Mouse (Mus musculus) common myeloid progenitor, adult 5-6 weeks (primary cell): ENCODE data around the gene Slc16a5. TPM values are rescaled to one million over a fixed set of nuclear protein-coding genes. Genes with fewer than 3 reads are reported as not detected.

Source experiments
- ATAC-seq: replicated peaks from 2 replicates; pipeline ENCODE4 v1.8.0; 2016; ENCODE audit warnings: low read depth, mild to moderate bottlenecking, moderate TSS enrichment, inconsistent platforms; ENCODE audit not compliant: poor library complexity, severe bottlenecking
- total RNA-seq: library from RNA; stranded (forward); fragments of 200-1000, 187-1606 nt; gene quantifications from 2 replicates; pipeline ENCODE4 v1.2.3, GENCODE M21; 2017

The Slc16a5 gene
- not detected in 2 replicates for total RNA-seq

- no peak for ATAC-seq
Measured at GRCm38 (mm10) chr11:115462243-115462891, at the start of gene Slc16a5. Gene Slc16a5 (plus strand): TSS chr11:115462474.

- ATAC-seq: peak; percentile 98
Measured at GRCm38 (mm10) chr11:115419531-115420237, 42.6 kb upstream of the Slc16a5 start, which contains the start of the genes Atp5h and Kctd2. Gene Atp5h (minus strand): TSS chr11:115419962. Gene Kctd2 (plus strand): TSS chr11:115420128.

- no peak; the same call in 1 of the 2 replicates for ATAC-seq
Measured at GRCm38 (mm10) chr11:115420336-115421190, 41.7 kb upstream of the Slc16a5 start.

DNA sequence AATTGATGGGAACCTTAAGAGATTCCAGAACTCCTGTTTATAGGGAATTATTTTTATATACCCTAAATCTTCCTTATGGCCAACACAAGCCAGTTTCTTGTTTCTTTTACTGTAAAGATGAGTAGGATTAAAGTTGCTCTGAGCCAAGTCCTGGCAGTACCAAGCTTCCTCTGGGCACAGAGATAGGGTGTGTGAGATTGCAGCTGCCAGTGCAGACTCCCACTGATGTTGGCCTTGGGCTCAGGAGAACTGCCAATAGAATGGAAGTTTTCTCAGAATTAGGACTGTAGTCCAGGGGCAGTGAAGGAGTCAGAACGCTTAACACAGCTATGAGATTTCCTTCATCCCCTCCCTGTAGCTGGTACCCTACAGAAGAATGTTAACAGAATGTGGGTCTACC, 40.9 kb upstream of the Slc16a5 start:
- ATAC-seq: no peak

DNA sequence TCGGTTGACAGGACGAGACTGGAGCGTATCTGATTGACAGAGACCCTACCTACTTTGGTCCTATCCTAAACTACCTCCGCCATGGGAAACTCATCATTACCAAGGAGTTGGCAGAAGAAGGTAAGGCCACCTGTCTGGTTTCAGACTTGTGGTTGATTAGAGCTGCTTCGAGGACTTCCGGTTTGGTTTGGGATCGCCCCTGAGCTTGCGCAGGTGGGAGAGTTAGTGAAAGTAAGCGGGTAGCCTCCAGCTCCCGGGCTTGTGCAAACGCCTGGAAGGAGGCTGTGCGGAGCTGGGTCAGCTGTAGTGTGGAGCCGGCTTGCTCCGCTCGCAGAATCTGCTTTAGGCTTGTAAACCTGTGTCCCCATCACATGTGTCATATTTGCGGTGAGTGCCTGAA, 40.3 kb upstream of the Slc16a5 start:
- no peak for ATAC-seq

GRCm38 (mm10) chr11:115423091-115423490, 39.2 kb upstream of the Slc16a5 start:
- ATAC-seq: no peak

- no peak for ATAC-seq
Measured at GRCm38 (mm10) chr11:115424666-115425065, 37.6 kb upstream of the Slc16a5 start.

DNA sequence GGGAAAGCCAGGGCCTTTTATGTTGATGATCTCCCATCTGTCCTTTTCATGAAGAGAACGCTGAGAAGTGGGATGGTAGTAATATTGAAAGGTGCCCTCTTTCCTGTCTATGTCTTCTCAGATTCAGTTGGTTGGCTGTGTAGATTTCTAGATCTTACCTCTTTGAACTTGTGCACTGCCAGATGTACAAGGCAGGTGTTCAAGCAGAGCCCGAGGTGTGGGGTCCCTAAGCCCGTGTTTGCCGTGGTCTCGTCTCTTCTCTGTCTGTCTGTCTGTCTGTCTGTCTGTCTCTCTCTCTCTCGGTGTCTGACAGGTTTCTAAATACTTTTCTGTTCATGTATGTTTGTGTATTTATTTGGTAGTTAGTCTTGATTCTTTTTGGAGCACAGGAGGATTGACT, 36.6 kb upstream of the Slc16a5 start:
- no peak for ATAC-seq

DNA sequence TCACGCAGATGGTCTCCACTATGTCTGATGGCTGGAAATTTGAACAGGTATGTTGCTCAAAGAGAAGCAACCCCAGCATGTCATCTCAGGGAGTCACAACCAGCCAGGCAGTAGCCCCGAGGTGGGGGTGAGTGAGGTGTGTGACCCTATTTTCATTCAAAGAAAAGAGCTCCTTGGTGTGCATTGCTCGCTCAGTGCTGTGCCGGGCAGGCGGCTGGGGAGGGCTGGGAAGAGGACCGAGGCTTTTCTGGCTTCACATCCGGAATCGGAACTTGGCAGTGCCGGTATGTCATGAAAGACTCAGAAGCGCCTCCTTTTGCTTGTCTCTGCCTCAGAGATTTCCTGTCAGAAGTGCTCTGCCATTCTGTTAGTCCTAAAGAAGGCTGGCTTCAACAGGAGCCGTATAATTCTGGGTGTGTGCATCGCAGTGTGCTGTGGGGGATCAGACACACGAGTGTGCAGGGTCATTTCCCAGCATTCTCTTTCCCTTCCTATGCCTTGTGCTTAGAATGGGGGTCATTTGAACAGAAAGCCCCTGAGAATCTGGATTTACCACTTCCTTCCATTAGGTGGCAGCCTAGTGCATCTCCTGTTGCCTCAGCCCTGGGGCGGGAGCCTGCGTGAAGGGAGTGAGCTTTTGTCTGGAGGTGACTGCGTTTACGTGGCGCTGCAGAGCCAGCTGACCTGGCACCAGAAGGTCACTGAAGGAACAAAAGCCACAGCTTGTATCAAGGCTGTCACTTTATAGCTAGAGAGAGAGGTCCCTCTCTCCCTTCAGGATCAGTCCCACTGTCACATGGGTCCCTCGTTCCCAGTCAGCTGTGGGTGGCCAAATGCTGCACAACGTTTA, 34.6 kb upstream of the Slc16a5 start:
- peak; percentile 88 for ATAC-seq

GRCm38 (mm10) chr11:115429307-115429706, 33.0 kb upstream of the Slc16a5 start:
- ATAC-seq: no peak

DNA sequence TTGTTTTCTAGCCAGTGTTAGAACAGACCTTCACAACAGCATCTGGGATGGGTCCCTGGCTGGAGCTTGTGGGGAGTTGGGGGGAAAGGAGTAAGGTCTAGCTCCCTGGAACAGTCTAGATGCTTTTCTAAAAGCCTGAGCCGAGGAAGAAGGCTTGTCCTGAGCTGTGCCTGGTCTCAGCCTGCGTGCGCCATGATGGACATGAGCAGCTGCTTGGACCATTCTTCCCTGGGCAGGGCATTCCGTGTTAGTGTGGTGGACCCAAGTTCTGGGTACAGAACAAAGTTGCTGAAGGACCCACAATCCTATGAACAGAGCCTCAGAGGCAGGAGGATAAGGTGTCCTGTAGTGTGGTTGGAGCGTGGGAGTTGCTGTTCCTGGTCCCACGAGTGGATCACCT, 31.7 kb upstream of the Slc16a5 start:
- no peak for ATAC-seq

DNA sequence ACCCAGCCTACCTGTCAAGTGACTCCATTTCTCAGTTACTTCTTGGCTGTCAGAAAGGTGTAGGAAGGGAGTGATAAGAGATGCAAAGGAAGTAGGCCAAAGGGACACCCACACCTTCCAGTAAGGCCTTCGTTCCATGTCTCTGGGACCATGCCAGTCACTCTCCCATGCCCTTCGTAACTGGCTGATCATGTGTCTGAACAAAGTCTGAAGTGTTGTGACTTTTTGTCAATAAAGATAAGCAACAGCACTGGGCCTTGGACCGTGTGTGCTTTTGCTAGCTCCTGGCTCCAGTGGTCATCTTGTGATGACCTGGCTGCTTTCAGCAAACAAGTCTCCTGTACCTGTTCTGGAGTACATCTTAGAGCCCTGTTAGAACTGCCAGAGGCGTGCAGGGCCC, 29.5 kb upstream of the Slc16a5 start:
- ATAC-seq: no peak

- ATAC-seq: no peak
Measured at GRCm38 (mm10) chr11:115433342-115433741, 28.9 kb upstream of the Slc16a5 start.

DNA sequence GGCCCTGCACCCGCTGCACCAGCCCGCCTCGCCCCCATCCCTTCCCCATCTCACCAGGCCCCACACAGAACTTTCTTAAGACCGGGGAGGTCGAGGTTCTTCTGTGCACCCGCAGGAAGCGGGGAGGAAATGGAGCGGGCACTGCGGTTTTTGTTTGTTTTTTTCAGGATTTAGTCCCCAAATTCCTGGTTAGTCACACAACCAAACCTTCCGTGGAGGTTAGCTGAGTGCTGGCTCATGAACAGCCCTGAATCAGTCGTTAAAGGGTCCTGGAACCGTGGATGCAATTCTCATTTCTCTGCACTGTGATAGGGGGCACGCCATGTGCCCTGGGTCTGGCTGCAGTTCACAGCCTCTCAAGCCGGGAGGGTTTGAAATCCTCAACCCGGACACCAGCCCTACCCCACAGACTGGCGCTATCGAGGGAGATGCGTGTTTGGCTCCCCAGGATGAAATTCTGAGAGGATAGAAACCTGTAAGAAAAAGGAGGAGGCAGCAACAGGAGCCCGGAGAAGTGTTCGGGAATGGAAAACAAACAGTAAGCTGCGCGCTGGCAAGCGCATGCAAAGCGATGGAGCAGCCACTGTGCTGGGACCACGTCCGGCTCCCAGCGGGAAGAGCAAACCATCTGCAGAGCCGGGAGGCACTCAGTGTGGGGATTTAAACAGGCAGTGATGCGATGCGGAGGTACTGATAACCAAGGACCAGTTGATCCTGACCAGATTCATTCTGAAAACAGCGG, 26.5 kb upstream of the Slc16a5 start:
- ATAC-seq: no peak

DNA sequence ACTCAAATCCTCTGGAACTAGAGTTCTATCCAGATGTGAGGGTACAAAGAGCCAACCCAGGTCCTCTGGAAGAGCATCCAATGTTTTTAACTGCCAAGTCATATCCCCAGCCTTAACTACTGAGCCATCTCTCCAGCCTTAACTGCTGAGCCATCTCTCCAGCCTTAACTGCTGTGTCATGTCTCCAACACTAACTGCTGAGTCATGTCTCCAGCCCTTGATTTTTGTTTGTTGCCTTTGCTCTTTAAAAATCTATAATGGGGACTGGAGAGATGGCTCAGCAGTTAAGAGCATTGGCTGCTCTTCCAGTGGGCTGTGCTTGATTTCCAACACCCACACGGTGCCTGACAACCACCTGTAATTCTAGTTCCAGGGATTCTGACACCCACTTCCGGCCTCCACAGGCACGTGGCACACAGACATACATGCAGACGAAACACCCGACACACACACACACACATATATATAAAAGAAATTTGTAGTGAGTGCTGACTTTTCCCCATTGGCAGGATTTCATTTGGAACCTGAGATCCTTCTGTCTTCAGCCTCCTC, 24.6 kb upstream of the Slc16a5 start:
- ATAC-seq: no peak

GRCm38 (mm10) chr11:115439326-115439725, 22.9 kb upstream of the Slc16a5 start:
- ATAC-seq: 0 out of 2 replicates have a peak, but pooled peaks have one; percentile 22

- ATAC-seq: no peak
Measured at GRCm38 (mm10) chr11:115439906-115440595, 22.2 kb upstream of the Slc16a5 start, which contains the start of gene Trim80. Gene Trim80 (plus strand): TSS chr11:115440545.

- no peak for ATAC-seq
Measured at GRCm38 (mm10) chr11:115441417-115441816, 20.9 kb upstream of the Slc16a5 start.
